Comparison of ENCODE assay signal across 17 mouse cellular contexts in the genomic region with DNA sequence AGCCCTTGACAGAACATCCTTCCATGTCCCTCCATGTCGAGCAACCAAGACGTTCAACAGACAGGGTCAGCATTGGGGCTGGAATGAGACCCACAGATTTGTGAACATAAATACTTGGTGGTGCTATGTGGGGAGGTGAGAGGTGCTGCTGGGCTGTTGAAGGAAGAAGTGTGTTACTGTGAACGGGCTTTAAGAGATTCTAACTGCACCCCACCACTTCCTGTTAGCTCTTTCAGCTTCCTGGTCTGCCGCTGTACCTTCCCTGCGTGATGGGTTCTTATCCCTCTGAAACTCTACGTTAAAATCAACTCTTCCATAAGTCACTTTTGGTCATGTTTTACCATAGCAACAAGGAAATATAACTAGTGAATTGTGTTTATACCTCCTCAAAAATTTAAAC.
DNase-seq lines count a peak whose midpoint lies in the region.
"Had no signal": no experiment of that assay in that cellular context is flagged by ENCODE, and none has a peak within 500 bp of the region (broad histone marks: within the 10 kb centered on the region; RNA-seq: fewer than 3 reads in every experiment).

No protein-coding gene starts in this region.

- H3K27me3 ChIP-seq in splenic B cell, adult 2 months (ENCODE audit: control insufficient read depth, insufficient read depth, low read length, poor library complexity, severe bottlenecking): no peaks in the 10 kb centered on the region
- H3K27me3 ChIP-seq: CH12.LX; heart, embryonic 15.5 days; intestine, embryonic 15.5 days; liver, embryonic 12.5 days had no signal

- H3K36me3 ChIP-seq in splenic B cell, adult 2 months (ENCODE audit: control insufficient read depth, insufficient read depth, low read length, poor library complexity, severe bottlenecking): no peaks in the 10 kb centered on the region
- H3K36me3 ChIP-seq: embryonic facial prominence, embryonic 13.5 days; heart, embryonic 15.5 days; intestine, embryonic 15.5 days; liver, embryonic 12.5 days had no signal

- peak; percentile 50 to 56 for DNase-seq in spleen, postnatal 36 days (ENCODE audit: low spot score in 2 of 2)
- no peak for DNase-seq in spleen, postnatal 14 days (ENCODE audit: low spot score in 2 of 2)
- peak; percentile 67 for DNase-seq in CD4-positive, CD25-positive, alpha-beta regulatory T cell, adult 2 months (ENCODE audit: low read depth, low spot score)
- DNase-seq in induced T-regulatory cell, adult 2 months (ENCODE audit: low read depth): peak; percentile 82
- peak; percentile 59 for DNase-seq in splenic B cell, adult 2 months (ENCODE audit: low read depth, low spot score)
- DNase-seq in cerebellum, adult 18-20 months: no peak
- DNase-seq in frontal cortex, adult 2 months (ENCODE audit: extremely low spot score in 1 of 2, low spot score in 1 of 2): no peak
- DNase-seq: adrenal gland, postnatal 14 days; cerebellum, adult 9-11 months; gastrocnemius, postnatal 14 days; heart, adult 2 months; left cerebral cortex, postnatal 4 days had no signal

Comparison
In these comparisons a context has a peak if more than half of its experiments do, and no peak if none do; other contexts are left out.
1. DNase-seq: peak in spleen, postnatal 36 days (2 of 2), CD4-positive, CD25-positive, alpha-beta regulatory T cell, adult 2 months (single experiment), induced T-regulatory cell, adult 2 months (single experiment) and splenic B cell, adult 2 months (single experiment); none in spleen, postnatal 14 days (0 of 2), cerebellum, adult 18-20 months (0 of 2) and frontal cortex, adult 2 months (0 of 2).